Mouse (Mus musculus): Measurements from ENCODE around the gene Runx1. TPM values are rescaled to one million over a fixed set of nuclear protein-coding genes. Genes with fewer than 3 reads are reported as not detected.

The Runx1 gene
- total and polyA plus RNA-seq, 3 experiments = 3.1 to 10.9 (median 4.7) TPM

DNA sequence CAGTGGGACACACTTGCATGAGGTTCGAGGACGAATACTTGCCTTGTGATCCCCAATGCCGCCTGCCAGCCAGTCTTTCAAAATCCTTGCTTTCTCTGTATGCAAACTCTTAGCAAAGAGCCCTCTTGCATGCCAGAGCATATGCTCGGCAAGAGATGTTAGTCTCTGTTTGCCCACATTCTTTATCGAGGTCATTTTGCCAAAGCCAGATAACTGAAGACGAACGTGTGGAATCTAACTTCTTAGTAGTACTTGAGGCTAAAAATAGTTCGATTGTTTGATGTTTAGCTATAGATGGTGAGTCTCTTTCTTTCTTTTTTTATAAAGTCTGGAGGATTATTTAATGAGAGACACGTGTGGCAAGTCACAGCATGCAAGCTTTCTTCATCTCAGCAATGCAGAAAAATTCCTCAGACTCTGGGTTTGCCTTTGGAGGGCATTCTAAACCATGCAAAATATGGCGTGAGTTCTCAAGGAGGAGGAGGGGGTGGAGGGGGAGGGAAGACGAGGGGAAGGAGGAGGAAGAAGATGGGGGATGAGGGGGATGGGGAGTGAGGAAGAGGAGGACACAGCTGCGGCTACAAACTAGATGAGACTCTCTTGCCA, 81.7 kb downstream of the Runx1 start:
- H3K9ac ChIP-seq (ENCODE audit: insufficient read depth, low read depth) = no peak overlapping the region
- H3K27me3 ChIP-seq (replicated peaks) = no peaks in the 10 kb centered on the region
- H3K36me3 ChIP-seq (replicated peaks in 1 of 2; ENCODE audit: control insufficient read depth in 1 of 2, insufficient read depth in 1 of 2, low read length in 1 of 2) = peaks cover 0 to 30% of the 10 kb centered on the region in 2 experiments
- no peak overlapping the region for H3K27ac ChIP-seq (ENCODE audit: insufficient read depth, low read depth)
- no peak for TF ChIP-seq BHLHE40 (IDR thresholded peaks at IDR 0.05; ENCODE audit: low read depth, low read length)
- no peak for TF ChIP-seq RCOR1 (conservative IDR thresholded peaks at IDR 0.05; ENCODE audit: low read depth, low read length)
- TF ChIP-seq UBTF (IDR thresholded peaks at IDR 0.05; ENCODE audit: low read depth, low read length) = no peak
- no peak for TF ChIP-seq SMC3 (IDR thresholded peaks at IDR 0.05; ENCODE audit: low read depth, low read length)
- no peak for TF ChIP-seq HCFC1 (IDR thresholded peaks at IDR 0.05; ENCODE audit: low read depth, low read length)
- TF ChIP-seq ELF1 (IDR thresholded peaks at IDR 0.05; ENCODE audit: low read depth, low read length) = no peak
- no peak for TF ChIP-seq EP300 (IDR thresholded peaks at IDR 0.05; ENCODE audit: low read length)
- TF ChIP-seq MAZ (IDR thresholded peaks at IDR 0.05; ENCODE audit: low read depth, low read length) = no peak
- TF ChIP-seq USF1 (IDR thresholded peaks at IDR 0.05; ENCODE audit: low read depth, low read length) = no peak
- no peak for TF ChIP-seq JUND (conservative IDR thresholded peaks at IDR 0.05; ENCODE audit: low read depth, low read length)
- TF ChIP-seq CTCF (conservative IDR thresholded peaks at IDR 0.05 in 1 of 2, IDR thresholded peaks at IDR 0.05 in 1 of 2; ENCODE audit: low read depth in 2 of 2, low read length in 2 of 2) = no peak
- no peak for DNase-seq (ENCODE audit: extremely low read depth)
- peaks cover 8 to 33% of the 10 kb centered on the region in 2 experiments; a peak in 3 of 4 replicates for H3K4me1 ChIP-seq (ENCODE audit: control insufficient read depth in 1 of 2, insufficient read depth in 2 of 2)
- no peak overlapping the region for H3K4me2 ChIP-seq (ENCODE audit: insufficient read depth, low read depth, poor library complexity, severe bottlenecking)
- H3K9me3 ChIP-seq (replicated peaks; ENCODE audit: low read length) = no peaks in the 10 kb centered on the region
- in situ Hi-C loops (cut with MboI; ENCODE audit: low pct_ligation_motif_present, low pct_unique_long_range_greater_than_20kb, low sequenced_read_pairs) (no loop called here), dilution Hi-C loops (cut with MboI; ENCODE audit: extremely low pct_ligation_motif_present, extremely low pct_unique_long_range_greater_than_20kb, low sequenced_read_pairs) (no loop called here)
- H3K4me3 ChIP-seq (replicated peaks in 1 of 3; ENCODE audit: low read depth in 2 of 3, low read length in 2 of 3, poor library complexity in 1 of 3) = no peak overlapping the region
- H3K79me2 ChIP-seq (replicated peaks; ENCODE audit: control insufficient read depth, extremely low read depth, insufficient read depth, poor library complexity, severe bottlenecking) = no peaks in the 10 kb centered on the region

DNA sequence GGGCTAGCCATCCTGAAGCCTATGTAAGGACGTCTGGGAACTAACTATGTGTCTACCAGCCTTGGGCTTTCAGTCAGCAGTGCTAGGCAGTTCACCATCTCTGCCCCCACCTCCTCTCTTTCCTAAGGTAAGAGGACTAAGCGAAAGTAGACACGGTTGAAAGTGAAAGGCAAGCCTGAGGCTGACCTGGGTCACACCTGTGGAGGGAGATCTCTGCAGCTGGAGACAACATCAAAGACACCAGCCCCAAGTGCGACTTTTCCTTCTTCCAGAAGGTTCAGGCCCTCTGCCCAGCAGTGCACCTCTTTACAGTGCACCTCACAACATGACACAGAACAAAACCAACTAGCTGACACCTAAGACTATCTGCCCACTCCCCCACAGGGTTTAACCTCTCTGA, 82.2 kb downstream of the Runx1 start:
- in situ Hi-C loops (cut with MboI; ENCODE audit: low pct_ligation_motif_present, low pct_unique_long_range_greater_than_20kb, low sequenced_read_pairs) = no loop called here
- Histone ChIP-seq H3K79me2 (replicated peaks; ENCODE audit: control insufficient read depth, extremely low read depth, insufficient read depth, poor library complexity, severe bottlenecking) (no peaks in the 10 kb centered on the region), H3K9me3 (replicated peaks; ENCODE audit: low read length) (no peaks in the 10 kb centered on the region), H3K9ac (ENCODE audit: insufficient read depth, low read depth) (no peak overlapping the region), H3K27me3 (replicated peaks) (no peaks in the 10 kb centered on the region), H3K36me3 (replicated peaks in 1 of 2; ENCODE audit: control insufficient read depth in 1 of 2, insufficient read depth in 1 of 2, low read length in 1 of 2) (peaks cover 0 to 31% of the 10 kb centered on the region in 2 experiments), H3K4me2 (ENCODE audit: insufficient read depth, low read depth, poor library complexity, severe bottlenecking) (no peak overlapping the region), H3K27ac (ENCODE audit: insufficient read depth, low read depth) (no peak overlapping the region), H3K4me1 (ENCODE audit: control insufficient read depth in 1 of 2, insufficient read depth in 2 of 2) (peaks cover 8 to 28% of the 10 kb centered on the region in 2 experiments; a peak in 3 of 4 replicates), H3K4me3 (replicated peaks in 1 of 3; ENCODE audit: low read depth in 2 of 3, low read length in 2 of 3, poor library complexity in 1 of 3) (no peak overlapping the region)
- DNase-seq (ENCODE audit: extremely low read depth) = no peak
- 0 out of 2 replicates have a peak, but pooled peaks have one; percentile 17 for TF ChIP-seq IRF4 (IDR thresholded peaks at IDR 0.05; ENCODE audit: low read depth, low read length)
- peak; percentile 40; the same call in 1 of the 2 replicates for TF ChIP-seq BHLHE40 (IDR thresholded peaks at IDR 0.05; ENCODE audit: low read depth, low read length)
- TF ChIP-seq NELFE (IDR thresholded peaks at IDR 0.05; ENCODE audit: low read depth, low read length) = no peak
- no peak for TF ChIP-seq MXI1 (IDR thresholded peaks at IDR 0.05; ENCODE audit: low read depth, low read length)
- TF ChIP-seq ZNF384 (IDR thresholded peaks at IDR 0.05; ENCODE audit: low read depth, low read length) = no peak
- 0 out of 2 replicates have a peak, but pooled peaks have one; percentile 10 for TF ChIP-seq MAFK (IDR thresholded peaks at IDR 0.05; ENCODE audit: insufficient replicate concordance, low read length)
- no peak for TF ChIP-seq POLR2A (IDR thresholded peaks at IDR 0.05; ENCODE audit: low read depth, low read length)
- no peak for TF ChIP-seq PAX5 (IDR thresholded peaks at IDR 0.05; ENCODE audit: low read length)
- no peak for TF ChIP-seq RAD21 (IDR thresholded peaks at IDR 0.05; ENCODE audit: low read depth, low read length)
- no peak for TF ChIP-seq CTCF (conservative IDR thresholded peaks at IDR 0.05 in 1 of 2, IDR thresholded peaks at IDR 0.05 in 1 of 2; ENCODE audit: low read depth in 2 of 2, low read length in 2 of 2)
- TF ChIP-seq HCFC1 (IDR thresholded peaks at IDR 0.05; ENCODE audit: low read depth, low read length) = no peak
- no peak for TF ChIP-seq TBP (conservative IDR thresholded peaks at IDR 0.05; ENCODE audit: low read depth, low read length)
- no peak for TF ChIP-seq CHD2 (IDR thresholded peaks at IDR 0.05; ENCODE audit: low read length)
- TF ChIP-seq RCOR1 (conservative IDR thresholded peaks at IDR 0.05; ENCODE audit: low read depth, low read length) = no peak
- no peak for TF ChIP-seq GABPA (IDR thresholded peaks at IDR 0.05; ENCODE audit: insufficient replicate concordance, low read depth, low read length)
- peak; percentile 61 for TF ChIP-seq TCF12 (IDR thresholded peaks at IDR 0.05; ENCODE audit: low read depth, low read length)
- dilution Hi-C loops (cut with MboI; ENCODE audit: extremely low pct_ligation_motif_present, extremely low pct_unique_long_range_greater_than_20kb, low sequenced_read_pairs) = no loop called here
